Mouse (Mus musculus): ENCODE data around the gene Ptpn6.
"Not testable (repeated sequence)": the region's sequence is repeated elsewhere in the genome, so short reads cannot be mapped to it uniquely, and the experiment has no call there.

Ptpn6 gene

DNA sequence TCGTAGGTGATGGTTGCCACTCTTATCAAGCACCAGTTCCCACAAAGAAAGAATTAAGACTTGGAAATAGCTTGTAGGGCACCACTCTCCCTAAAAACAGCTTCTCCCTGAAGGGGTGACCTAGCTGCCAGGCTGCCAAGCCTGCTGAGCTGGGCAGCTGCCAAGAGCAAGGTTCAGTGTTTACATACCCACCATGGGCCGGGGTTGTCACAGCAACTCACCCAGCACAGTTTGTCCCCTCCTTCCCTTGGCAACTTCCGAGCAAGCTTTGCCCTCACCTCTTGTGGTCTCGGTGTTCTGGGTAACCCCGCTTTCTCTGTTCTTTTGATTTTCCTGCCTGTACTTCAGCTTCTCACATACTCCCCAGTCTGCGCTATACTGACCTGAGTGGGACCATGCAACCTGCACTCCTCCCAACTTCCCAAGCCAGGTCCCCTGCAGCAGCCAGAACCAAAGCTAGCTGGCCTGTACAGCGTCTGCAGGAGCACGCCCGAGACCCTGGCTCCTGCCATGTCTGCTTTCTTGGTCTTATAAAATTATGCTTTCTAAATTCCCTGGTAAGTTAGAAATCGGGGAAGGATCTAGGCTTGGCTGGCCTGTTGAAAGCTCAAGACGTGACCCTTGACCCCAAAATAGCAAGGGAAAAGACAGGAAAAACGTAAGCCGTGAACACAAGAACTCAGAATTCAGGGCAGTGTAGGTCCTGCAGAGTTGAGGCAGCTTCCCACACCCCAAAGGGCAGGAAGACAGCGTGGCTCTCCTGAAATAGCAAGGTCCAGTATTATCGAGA is 44.2 kb downstream of the Ptpn6 start:
- peak; percentile 64 for DNase-seq

DNA sequence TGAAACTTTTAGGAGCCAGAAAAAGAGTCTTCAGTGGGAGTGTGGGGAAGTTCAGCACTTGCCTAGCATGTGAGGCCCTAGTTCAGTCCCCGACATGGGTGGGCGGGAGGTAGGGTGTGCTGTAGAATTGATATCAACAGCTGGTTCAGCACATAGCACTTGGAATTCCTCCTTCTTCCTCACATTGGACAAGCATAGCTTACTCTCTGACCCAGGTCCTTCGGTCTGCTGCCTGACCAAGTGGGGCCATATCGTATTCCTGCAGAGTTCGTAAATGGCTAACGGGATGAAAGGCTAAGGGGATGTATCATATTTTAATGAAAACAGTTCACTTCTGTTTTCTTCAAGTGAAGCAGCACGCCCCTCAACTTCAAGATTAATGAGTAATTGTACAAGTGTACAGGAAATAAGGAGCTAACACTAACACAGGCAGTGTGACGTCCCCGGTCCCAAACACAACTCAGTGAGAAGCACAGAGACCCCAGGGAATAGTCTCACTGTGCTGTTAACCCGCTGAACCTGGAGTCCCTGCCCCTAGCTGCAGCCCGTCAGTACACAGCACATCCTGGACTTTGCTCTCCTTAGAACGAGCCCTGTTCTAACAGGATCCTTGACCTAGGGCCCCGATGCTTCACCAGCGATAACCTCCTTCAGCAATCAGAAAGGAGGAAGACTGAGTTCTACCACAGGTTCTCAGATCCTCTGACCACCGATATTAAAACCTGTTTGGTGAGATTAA is 45.1 kb downstream of the Ptpn6 start:
- DNase-seq, result no peak

GRCm38 (mm10) chr6:124690517-124690916 is 48.0 kb downstream of the Ptpn6 start:
- DNase-seq, result no peak

GRCm38 (mm10) chr6:124689011-124689410 is 49.5 kb downstream of the Ptpn6 start:
- no peak for DNase-seq

DNA sequence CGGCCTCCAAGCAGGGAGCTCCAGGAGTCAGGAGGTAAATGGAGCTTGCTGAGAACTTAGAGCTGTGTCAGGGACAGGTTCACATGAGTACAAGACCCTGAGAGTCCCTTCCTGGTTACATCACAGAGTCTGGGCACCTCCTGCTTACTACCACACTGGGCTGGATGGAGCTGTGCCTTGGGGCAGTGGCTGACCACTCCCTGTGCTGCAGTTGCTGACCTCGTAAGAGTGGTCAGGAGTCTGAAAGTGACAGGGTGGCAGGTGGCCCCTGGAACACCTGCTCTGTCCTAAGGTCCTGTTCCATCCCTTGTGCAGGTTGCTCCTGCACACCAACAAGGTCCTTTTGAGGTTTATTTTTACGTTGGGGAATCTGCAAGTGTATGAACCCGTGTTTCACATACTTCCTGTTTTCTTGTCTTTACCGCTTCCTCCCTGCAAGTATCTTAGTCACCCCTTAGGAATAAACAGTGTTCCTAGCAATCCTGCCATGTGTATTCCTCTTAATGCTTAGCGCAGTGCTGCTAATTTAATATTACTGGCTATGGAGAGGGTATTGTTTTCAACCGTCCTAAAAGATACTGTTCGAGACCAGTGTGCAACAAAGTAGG is 50.3 kb downstream of the Ptpn6 start:
- no peak for DNase-seq

GRCm38 (mm10) chr6:124686644-124687043 is 51.9 kb downstream of the Ptpn6 start:
- not testable (repeated sequence) for DNase-seq

DNA sequence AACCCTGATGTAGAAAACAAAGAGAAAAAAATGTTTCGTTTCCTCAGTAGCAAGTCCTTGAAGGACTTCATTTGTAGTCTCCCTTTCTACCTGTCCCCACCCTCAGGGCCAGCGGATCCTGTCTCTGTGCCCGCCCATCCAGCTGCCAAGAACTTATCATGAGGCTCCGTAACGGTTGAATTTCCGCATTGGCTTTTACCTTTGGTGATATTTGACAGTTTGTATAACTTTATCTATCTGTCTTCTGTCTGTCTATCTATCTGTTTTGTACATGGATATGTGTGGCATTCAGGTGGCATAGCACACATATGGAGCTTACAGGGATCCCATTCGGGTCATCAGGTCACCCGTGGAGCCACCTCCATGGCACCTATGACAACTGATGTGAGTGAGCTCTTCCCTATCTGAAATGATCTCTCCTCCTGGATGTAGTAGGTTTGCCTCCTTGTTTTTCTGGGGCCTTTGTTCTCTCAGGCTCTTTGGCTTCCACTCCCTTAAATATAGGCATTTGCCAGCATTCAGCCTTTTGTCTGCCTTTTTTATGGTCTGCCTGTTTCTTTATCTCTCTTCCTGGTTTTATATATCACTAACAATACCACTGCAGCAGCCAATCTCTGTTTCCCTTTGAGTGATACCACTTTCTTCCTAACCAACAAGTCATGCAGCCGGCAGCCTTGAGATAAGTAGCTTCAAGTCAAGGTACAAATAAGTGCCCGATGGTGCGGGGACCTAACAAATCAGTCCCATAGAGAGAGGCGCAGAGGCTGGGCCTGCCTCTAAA is 52.7 kb downstream of the Ptpn6 start:
- DNase-seq, result no peak

DNA sequence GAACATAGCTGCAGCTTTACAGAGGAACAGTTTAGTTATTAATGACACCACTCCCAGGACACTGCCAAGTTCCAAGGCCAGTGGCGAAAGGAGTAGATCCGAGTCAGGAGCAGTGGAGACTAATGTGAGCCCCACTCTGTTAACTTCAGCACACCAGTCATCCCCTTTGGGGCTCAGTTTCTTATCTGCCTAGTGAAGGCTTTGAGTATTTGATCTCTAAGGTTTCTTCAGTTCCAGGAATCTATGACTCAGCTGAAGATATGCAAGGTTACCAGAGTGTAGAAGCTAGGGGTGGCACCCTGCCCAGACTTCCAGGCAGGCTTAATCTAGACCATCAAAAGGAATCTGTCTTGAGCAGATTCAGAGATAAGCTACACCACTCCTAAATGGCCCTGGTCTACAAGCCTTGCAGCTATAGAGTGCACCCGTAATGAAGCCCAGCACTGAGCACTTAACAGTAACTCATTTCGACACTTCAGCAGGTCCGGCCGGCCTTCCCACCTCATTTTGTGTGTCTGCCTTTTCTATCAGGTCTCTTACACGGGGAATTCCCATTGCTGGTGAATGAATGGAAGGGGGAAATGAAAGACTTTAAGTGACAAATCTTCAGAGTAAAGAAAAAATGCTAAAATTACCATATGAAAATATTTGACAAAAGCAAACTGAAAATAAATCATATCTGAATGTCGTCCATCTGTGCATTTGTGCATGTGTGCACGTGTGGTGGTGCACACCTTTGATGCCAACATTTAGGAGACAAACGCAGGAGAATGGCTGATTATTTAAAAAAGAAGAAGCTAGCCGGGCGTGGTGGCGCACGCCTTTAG is 54.7 kb downstream of the Ptpn6 start:
- DNase-seq, result peak; percentile 39

DNA sequence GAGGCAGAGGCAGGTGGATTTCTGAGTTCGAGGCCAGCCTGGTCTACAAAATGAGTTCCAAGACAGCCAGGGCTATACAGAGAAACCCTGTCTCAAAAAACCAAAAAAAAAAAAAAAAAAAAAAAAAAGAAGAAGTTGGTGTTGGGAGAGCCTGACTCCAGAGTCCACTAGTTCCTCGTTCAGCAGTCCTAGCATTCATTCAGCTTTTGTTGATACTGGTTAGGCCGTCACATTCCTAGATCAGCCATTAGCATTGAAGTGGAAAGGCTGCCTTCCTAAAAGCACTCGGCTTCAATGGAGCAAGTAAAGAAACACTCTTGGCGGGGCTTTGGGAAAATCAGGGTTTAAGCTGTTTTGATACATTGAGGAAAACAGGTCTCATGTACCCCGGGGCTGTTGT is 56.2 kb downstream of the Ptpn6 start:
- DNase-seq, result not testable (repeated sequence)

DNA sequence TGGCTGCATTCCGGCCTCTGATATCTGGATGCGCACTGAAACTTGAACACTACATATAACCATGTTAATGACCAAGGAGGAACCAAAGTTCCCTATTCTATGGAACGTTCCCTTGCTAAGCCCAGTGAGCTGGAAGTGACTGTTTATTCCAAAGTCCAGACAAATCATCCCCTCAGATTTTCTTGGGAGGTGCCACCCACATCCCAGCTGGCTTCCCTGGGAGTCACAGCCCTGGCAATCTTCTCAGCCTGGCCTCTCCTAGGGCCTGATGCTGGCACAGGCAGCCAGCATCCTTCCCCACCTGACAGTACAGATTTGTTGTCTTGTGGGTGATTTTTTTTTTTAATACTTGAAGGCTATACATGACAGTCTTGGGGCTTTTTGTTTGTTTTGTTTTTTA is 59.0 kb downstream of the Ptpn6 start:
- peak; percentile 48 for DNase-seq

GRCm38 (mm10) chr6:124678769-124679168 is 59.7 kb downstream of the Ptpn6 start:
- no peak for DNase-seq

GRCm38 (mm10) chr6:124676171-124676570 is 62.3 kb downstream of the Ptpn6 start:
- no peak for DNase-seq

DNA sequence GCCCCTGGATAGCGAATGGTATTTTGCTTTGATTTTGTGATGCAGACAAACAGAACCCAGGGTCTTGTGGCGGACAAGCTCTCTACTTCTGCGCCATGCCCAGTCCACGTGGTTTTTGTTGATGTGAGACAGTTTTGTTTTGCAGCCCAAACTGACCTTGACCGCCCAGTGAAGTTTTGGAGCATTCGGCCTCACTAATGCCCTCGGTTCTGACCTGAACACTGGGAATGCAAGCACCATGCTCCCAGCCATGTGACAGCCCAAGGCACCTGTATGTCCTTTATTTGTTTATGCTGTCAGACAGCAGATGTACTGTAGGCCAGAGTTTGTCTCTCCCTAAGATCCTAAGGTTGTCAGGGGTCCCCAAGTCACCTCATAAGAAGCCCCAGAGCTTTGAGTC is 63.9 kb downstream of the Ptpn6 start:
- no peak for DNase-seq

GRCm38 (mm10) chr6:124673619-124674018 is 64.9 kb downstream of the Ptpn6 start:
- DNase-seq, result peak; percentile 48

DNA sequence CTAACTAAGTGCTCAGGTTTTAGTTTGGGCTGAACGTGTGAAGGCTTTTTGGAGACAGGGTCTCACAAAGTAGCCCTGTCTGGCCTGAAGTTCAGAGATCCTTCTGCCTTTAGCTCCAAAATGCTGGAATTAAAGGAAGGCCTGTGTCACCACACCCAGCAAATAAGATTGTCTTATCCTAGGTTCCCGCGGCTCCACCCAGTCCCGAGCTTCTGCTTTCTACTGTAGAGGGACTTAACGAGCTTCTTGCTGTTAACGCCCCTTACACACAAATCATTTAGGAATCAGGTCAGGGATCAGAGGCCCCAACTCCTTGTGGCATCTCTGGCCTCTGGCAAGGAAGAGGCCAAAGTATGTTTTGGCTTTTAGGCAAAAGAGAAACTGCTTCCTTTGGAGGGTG is 66.4 kb downstream of the Ptpn6 start:
- DNase-seq, result no peak
